Mouse (Mus musculus) embryonic fibroblast, embryonic 13.5 days (primary cell): ENCODE data around the gene Psip1.

Source experiments
- CTCF ChIP-seq: IDR thresholded peaks from 2 replicates; pipeline ENCODE4 v1.5.1; 2011; ENCODE audit warnings: mild to moderate bottlenecking, control low read depth, low read length, moderate library complexity, borderline replicate concordance; ENCODE audit not compliant: insufficient read depth
- POLR2A ChIP-seq: IDR thresholded peaks from 2 replicates; pipeline ENCODE4 v1.6.1; 2011; ENCODE audit warnings: low read depth, mild to moderate bottlenecking, control low read depth, low read length, moderate library complexity

GRCm38 (mm10) chr4:83425119-83425518, 61.1 kb downstream of the Psip1 start:
- no peak for TF ChIP-seq CTCF
- no peak for TF ChIP-seq POLR2A
